Mouse (Mus musculus) kidney, embryonic 16.5 days (tissue): ENCODE measurements around the gene Itgb1. TPM values are rescaled to one million over a fixed set of nuclear protein-coding genes. Genes with fewer than 3 reads are reported as not detected.

Source experiments
- ATAC-seq: fragments of 200-750 bp; cut with Nextera tagmentation; 2 replicates; pipeline ENCODE4 v1.8.0; 2017; ENCODE audit warnings: moderate TSS enrichment; ENCODE audit not compliant: low FRiP score, low TSS enrichment
- H3K27ac ChIP-seq: fragments of 300-500 bp; sonication (generic); 2 replicates; pipeline ENCODE4 v1.5.1; 2014; ENCODE audit warnings: low read length
- H3K27me3 ChIP-seq: fragments of 300-500 bp; sonication (generic); 2 replicates; pipeline ENCODE4 v1.6.1; 2014; ENCODE audit warnings: low read length, control low read depth, mixed read lengths; ENCODE audit not compliant: insufficient read depth
- H3K36me3 ChIP-seq: fragments of 300-500 bp; sonication (generic); 2 replicates; pipeline ENCODE4 v1.6.1; 2014; ENCODE audit warnings: low read length, control low read depth, mixed read lengths; ENCODE audit not compliant: insufficient read depth
- H3K4me1 ChIP-seq: fragments of 300-500 bp; sonication (generic); 2 replicates; pipeline ENCODE4 v1.6.1; 2014; ENCODE audit warnings: low read length, control low read depth, mixed read lengths; ENCODE audit not compliant: insufficient read depth
- H3K4me2 ChIP-seq: fragments of 300-500 bp; sonication (generic); replicated peaks from 2 replicates; pipeline ENCODE4 v1.6.1; 2014; ENCODE audit warnings: low read depth, low read length
- H3K4me3 ChIP-seq: fragments of 300-500 bp; sonication (generic); 2 replicates; pipeline ENCODE4 v1.5.1; 2014; ENCODE audit warnings: mild to moderate bottlenecking, low read length
- H3K9ac ChIP-seq: fragments of 300-500 bp; sonication (generic); replicated peaks from 2 replicates; pipeline ENCODE4 v1.6.1; 2014; ENCODE audit warnings: low read length
- H3K9me3 ChIP-seq: fragments of 300-500 bp; sonication (generic); 2 replicates; pipeline ENCODE4 v1.6.1; 2016; ENCODE audit warnings: low read length, control low read depth
- WGBS: fragments of 180-500 bp; shearing (Covaris S2); extraction: QIAGEN DNeasy Blood & Tissue Kit; methylation state at CpG from one replicate; pipeline ENCODE4 v1.1.7; 2014; 5-methylcytosine and 5-hydroxymethylcytosine counted together
- polyA plus RNA-seq: library from polyadenylated mRNA; unstranded; fragments of >200 nt; fragmentation: Nextera tagmentation; extraction: Ambion mirVana; gene quantifications from 2 replicates; pipeline ENCODE4 v1.2.1, GENCODE M21; 2015

The Itgb1 gene
- polyA plus RNA-seq, 1 experiment from 2014 or later: 305 TPM

DNA sequence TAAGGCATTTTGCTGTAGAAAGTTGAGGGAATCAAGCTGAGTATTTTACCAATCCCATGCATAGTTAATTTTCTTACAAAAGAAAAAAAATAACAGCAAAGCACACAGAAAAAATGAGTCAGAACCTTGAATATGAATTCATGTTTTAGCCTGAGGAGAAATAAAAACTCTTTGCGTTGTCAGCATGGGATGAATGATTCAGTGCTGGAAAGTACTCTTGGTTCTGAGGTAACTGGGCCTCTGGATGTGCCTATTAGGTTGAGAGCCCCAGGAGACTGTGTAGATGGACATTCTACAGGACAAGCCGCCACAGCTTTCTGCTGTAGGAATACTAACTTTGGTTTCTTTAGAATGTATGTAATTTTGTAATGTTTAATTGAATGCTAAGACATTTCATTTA lies 19.4 kb downstream of the Itgb1 start:
- Histone ChIP-seq H3K9ac (no peak overlapping the region), H3K9me3 (no peaks in the 10 kb centered on the region), H3K4me1 (0 out of 2 replicates have a peak, but pooled peaks cover 8% of the 10 kb centered on the region), H3K36me3 (peaks cover 18% of the 10 kb centered on the region; the same call in 1 of the 2 replicates), H3K27ac (no peak overlapping the region), H3K4me3 (no peak overlapping the region), H3K4me2 (no peak overlapping the region), H3K27me3 (no peaks in the 10 kb centered on the region)
- WGBS: 96% methylated on average over 2 of the region's 2 CpGs
- ATAC-seq: no peak

DNA sequence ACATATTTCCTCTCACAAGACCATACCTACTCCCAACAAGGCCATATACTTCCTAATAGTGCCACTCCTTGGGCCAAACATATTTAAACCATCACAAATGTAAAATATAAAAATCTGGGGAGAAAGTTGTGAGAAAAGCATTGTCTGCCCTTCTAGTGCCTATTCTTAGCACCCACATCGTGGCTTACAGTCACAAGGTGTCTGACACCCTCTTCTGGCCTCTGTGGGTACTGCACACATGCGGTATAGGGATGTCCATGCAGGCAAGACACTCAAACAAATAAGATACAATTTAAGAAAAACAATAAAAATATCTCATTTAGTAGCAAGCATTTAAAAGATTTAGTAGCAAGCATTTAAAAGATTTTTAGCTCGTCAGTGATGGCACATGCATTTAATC lies 23.8 kb downstream of the Itgb1 start:
- Histone ChIP-seq H3K4me1 (no peaks in the 10 kb centered on the region), H3K9ac (no peak overlapping the region), H3K27me3 (no peaks in the 10 kb centered on the region), H3K4me3 (no peak overlapping the region), H3K36me3 (peaks cover 46% of the 10 kb centered on the region), H3K4me2 (no peak overlapping the region), H3K27ac (no peak overlapping the region), H3K9me3 (no peaks in the 10 kb centered on the region)
- 49% methylated on average over 3 of the region's 3 CpGs for WGBS
- ATAC-seq: no peak

DNA sequence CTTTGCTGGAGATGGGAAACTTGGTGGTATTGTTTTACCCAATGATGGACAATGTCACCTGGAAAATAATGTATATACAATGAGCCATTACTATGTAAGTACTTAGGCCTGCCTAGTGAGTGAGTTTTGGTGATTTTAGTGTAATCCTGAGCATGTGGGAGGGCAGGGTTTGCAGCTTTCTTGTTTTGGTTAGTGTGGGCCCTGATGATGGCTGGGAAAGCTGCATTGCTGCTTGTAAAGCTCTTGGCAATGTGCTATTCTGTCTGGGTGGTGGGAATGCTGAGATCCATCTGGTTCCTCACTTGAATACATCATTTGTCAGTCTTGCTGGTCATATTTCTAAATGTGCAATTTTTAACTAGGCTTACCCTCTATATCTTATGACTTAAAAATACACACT lies 30.7 kb downstream of the Itgb1 start:
- H3K4me2 ChIP-seq: no peak overlapping the region
- H3K27ac ChIP-seq: no peak overlapping the region
- no peaks in the 10 kb centered on the region for H3K4me1 ChIP-seq
- H3K27me3 ChIP-seq: no peaks in the 10 kb centered on the region
- no peaks in the 10 kb centered on the region for H3K9me3 ChIP-seq
- peaks cover 61% of the 10 kb centered on the region for H3K36me3 ChIP-seq
- H3K4me3 ChIP-seq: no peak overlapping the region
- ATAC-seq: no peak
- H3K9ac ChIP-seq: no peak overlapping the region

DNA sequence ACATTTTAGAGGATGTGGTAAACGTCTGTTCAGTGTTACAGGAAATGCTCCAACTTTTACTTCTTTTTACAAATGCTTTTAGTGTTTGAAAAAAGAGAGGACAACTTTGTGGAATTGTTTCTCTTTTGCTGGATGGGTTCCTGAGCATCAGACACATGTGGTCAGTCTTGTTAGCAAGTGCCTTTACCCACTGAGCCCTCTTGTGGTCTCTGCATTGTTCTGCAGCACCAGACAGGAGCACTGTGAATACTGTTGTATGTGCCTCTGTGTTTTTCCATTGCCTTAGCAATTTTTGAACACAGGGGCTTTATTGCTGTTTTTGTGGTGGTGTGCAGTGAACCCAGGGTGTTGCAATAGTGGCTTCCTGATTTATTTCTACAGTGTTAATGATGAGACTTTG lies 39.4 kb downstream of the Itgb1 start:
- H3K27ac ChIP-seq: no peak overlapping the region
- no peak overlapping the region for H3K9ac ChIP-seq
- H3K4me1 ChIP-seq: no peaks in the 10 kb centered on the region
- H3K36me3 ChIP-seq: peaks cover 48% of the 10 kb centered on the region
- H3K4me2 ChIP-seq: no peak overlapping the region
- ATAC-seq: no peak
- H3K4me3 ChIP-seq: no peak overlapping the region
- H3K27me3 ChIP-seq: no peaks in the 10 kb centered on the region
- 60% methylated on average over 1 of the region's 1 CpGs for WGBS
- H3K9me3 ChIP-seq: no peaks in the 10 kb centered on the region

DNA sequence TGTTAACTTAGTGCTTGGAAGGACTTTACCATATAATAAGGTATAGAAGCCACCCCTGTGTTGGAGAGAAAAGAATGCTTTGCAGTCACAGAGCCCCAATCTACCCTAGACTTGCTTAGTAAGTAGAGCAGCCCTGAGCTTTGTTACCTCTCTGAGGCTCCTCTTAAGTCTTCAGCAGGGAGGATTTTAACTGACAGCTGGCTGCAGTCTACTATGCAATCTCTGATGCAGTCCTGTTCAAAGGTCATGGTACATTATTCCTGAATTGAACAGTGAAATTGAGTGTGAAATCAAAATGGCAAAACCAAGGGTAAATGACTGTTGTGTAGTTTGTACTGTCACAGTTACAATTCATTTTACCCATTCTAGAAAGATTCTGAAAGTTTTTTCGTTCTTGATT lies 41.8 kb downstream of the Itgb1 start:
- WGBS: 100% methylated on average over 1 of the region's 1 CpGs
- Histone ChIP-seq H3K9ac (no peak overlapping the region), H3K36me3 (peaks cover 60% of the 10 kb centered on the region), H3K4me1 (no peaks in the 10 kb centered on the region), H3K9me3 (no peaks in the 10 kb centered on the region), H3K4me2 (no peak overlapping the region), H3K27me3 (no peaks in the 10 kb centered on the region), H3K27ac (no peak overlapping the region), H3K4me3 (no peak overlapping the region)
- no peak for ATAC-seq

DNA sequence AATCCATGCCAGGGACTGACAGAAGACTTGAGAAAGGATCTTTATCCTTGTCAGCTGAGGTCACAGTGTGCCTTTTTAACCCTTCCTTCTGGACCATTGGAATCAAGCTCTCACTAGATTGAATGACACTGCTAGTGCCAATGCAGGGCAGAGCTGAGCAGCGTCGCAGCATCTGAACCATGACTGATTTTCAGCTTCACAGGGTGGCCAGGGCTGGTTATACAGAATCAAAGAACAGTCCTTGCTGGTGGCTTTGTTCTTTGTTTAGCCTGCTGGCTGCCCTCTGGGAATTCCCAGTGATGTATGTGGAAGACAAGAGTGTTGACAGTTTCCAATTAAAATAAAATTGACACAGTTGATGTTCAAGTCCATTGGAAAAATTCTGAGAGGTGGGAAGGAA lies 46.8 kb downstream of the Itgb1 start:
- WGBS: 67% methylated on average over 2 of the region's 2 CpGs
- Histone ChIP-seq H3K27me3 (no peaks in the 10 kb centered on the region), H3K36me3 (peaks cover 52% of the 10 kb centered on the region), H3K9me3 (no peaks in the 10 kb centered on the region), H3K9ac (no peak overlapping the region), H3K4me1 (no peaks in the 10 kb centered on the region), H3K27ac (no peak overlapping the region), H3K4me3 (no peak overlapping the region), H3K4me2 (no peak overlapping the region)
- ATAC-seq: no peak

DNA sequence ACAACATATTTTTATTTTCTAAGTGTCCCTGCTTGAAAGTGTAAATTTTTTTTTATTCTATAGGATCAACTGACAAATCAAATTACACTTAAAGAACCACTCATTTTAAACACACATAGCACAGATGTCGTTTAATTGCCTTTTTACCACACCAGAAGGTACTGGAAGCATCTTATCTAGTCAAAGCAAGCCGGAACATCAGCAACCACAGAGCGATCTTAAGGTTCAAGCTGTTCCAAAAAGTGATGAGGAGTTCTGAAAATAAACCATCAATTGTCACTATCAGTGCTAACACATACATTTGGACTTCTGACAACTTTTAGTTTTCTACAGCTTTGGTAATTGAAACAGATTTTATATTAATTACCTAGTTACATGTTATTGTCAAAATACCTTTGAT lies 48.7 kb downstream of the Itgb1 start:
- ATAC-seq: no peak
- Histone ChIP-seq H3K4me2 (no peak overlapping the region), H3K27ac (no peak overlapping the region), H3K36me3 (peaks cover 51% of the 10 kb centered on the region), H3K27me3 (no peaks in the 10 kb centered on the region), H3K4me3 (no peak overlapping the region), H3K9me3 (no peaks in the 10 kb centered on the region), H3K9ac (no peak overlapping the region), H3K4me1 (no peaks in the 10 kb centered on the region)
- WGBS: 95% methylated on average over 3 of the region's 3 CpGs

DNA sequence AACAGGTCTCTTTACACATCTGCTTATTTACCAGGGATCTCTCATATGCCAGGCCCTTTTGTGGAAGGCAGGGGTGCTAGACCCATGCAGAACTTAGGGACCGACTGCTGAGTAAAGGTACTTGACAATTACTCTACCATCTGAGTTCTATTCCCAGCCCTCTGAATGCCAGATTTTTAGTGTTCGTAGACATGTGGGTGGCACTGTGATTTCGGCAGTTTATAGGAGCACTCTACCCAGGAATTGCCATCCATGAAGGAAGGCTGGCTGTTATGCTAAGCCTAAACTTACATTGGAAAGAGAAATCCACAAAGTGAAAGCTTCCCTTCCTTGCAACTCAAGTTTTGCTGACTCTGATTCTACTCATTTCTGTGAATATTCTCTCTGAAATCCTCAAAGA lies 50.2 kb downstream of the Itgb1 start:
- Histone ChIP-seq H3K4me3 (no peak overlapping the region), H3K36me3 (peaks cover 45% of the 10 kb centered on the region), H3K9me3 (no peaks in the 10 kb centered on the region), H3K27ac (no peak overlapping the region), H3K9ac (no peak overlapping the region), H3K4me2 (no peak overlapping the region), H3K27me3 (no peaks in the 10 kb centered on the region), H3K4me1 (no peaks in the 10 kb centered on the region)
- 98% methylated on average over 3 of the region's 3 CpGs for WGBS
- no peak for ATAC-seq

Other genes with a start within 250 kb of the Itgb1 start
- not detected in 2 replicates for gene Gm3952, start 113.0 kb downstream of the Itgb1 start, polyA plus RNA-seq